Mouse (Mus musculus) C2C12 (cell line): Measurements from ENCODE around the gene Cdkn2aip.

Experiments used
- CEBPB ChIP-seq: IDR thresholded peaks from one replicate; pipeline ENCODE4 v1.6.1; 2011; ENCODE audit warnings: low read depth, mild to moderate bottlenecking, control low read depth, moderate library complexity
- CTCF ChIP-seq: IDR thresholded peaks from one replicate; pipeline ENCODE4 v1.5.1; 2011; ENCODE audit not compliant: control insufficient read depth, insufficient read depth, insufficient read length
- FOSL1 ChIP-seq: IDR thresholded peaks from one replicate; pipeline ENCODE4 v1.8.0; 2011; ENCODE audit warnings: mild to moderate bottlenecking, low read length; ENCODE audit not compliant: poor library complexity, insufficient read depth, severe bottlenecking
- MAX ChIP-seq: IDR thresholded peaks from one replicate; pipeline ENCODE4 v1.6.1; 2011; ENCODE audit warnings: mild to moderate bottlenecking, control low read depth
- MYOD1 ChIP-seq: IDR thresholded peaks from one replicate; pipeline ENCODE4 v1.6.1; 2011; ENCODE audit warnings: low read depth; ENCODE audit not compliant: control insufficient read depth, insufficient read length
- MYOG ChIP-seq: IDR thresholded peaks from one replicate; pipeline ENCODE4 v1.6.1; 2011; ENCODE audit not compliant: control insufficient read depth, insufficient read length; ENCODE audit errors: extremely low read depth
- USF1 ChIP-seq: IDR thresholded peaks from one replicate; pipeline ENCODE4 v1.6.1; 2011; ENCODE audit warnings: low read depth, mild to moderate bottlenecking, control low read depth, moderate library complexity

DNA sequence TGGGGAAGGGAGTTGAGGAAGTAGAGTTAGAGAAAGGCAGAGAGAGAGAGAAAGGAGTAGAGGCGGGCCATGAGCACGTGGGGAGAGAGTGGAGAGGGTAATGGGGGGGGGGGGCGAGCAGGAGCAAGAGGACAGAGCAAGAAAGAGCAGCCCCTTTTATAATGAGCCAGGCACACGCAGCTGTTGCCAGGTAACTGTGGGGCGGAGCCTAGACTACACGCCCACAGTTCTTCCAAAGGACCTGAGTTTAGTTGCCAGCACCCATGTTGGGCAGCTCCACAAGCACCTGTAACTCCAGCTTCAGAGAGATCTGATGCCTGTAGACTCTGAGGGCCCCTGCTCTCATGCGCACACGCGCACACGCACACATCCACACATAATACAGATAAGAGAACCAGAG is 21.9 kb downstream of the Cdkn2aip start:
- TF ChIP-seq CTCF (no peak), MYOG (no peak), MAX (no peak), USF1 (no peak), CEBPB (no peak), MYOD1 (no peak), FOSL1 (no peak)
